Mouse (Mus musculus) hindbrain, postnatal 0 days (tissue): ENCODE results near the gene Fbxo6. TPM values are rescaled to one million over a fixed set of nuclear protein-coding genes. Genes with fewer than 3 reads are reported as not detected.

Source experiments
- ATAC-seq: fragments of 200-750 bp; cut with Nextera tagmentation; 2 replicates; pipeline ENCODE4 v1.8.0; 2017; ENCODE audit warnings: mild to moderate bottlenecking, moderate TSS enrichment, moderate library complexity
- DNase-seq: peaks from one replicate; pipeline ENCODE4 v3.0.0-alpha.2; 2015; ENCODE audit warnings: low spot score
- H3K27ac ChIP-seq: fragments of 300-500 bp; sonication (generic); 2 replicates; pipeline ENCODE4 v1.5.1; 2014; ENCODE audit warnings: mild to moderate bottlenecking
- H3K27me3 ChIP-seq: fragments of 300-500 bp; sonication (generic); 2 replicates; pipeline ENCODE4 v1.6.1; 2014; ENCODE audit warnings: low read length, mixed read lengths; ENCODE audit not compliant: insufficient read depth
- H3K36me3 ChIP-seq: fragments of 300-500 bp; sonication (generic); 2 replicates; pipeline ENCODE4 v1.6.1; 2014; ENCODE audit warnings: low read length, mixed read lengths; ENCODE audit not compliant: insufficient read depth
- H3K4me1 ChIP-seq: fragments of 300-500 bp; sonication (generic); 2 replicates; pipeline ENCODE4 v1.6.1; 2014; ENCODE audit warnings: antibody characterized with exemption, low read length, mixed read lengths; ENCODE audit not compliant: insufficient read depth
- H3K4me2 ChIP-seq: fragments of 300-500 bp; sonication (generic); 2 replicates; pipeline ENCODE4 v1.6.1; 2014; ENCODE audit warnings: low read depth, mild to moderate bottlenecking, low read length, moderate library complexity, mixed read lengths
- H3K4me3 ChIP-seq: fragments of 300-500 bp; sonication (generic); 2 replicates; pipeline ENCODE4 v1.5.1; 2014; ENCODE audit warnings: low read length
- H3K9ac ChIP-seq: fragments of 300-500 bp; sonication (generic); replicated peaks from 2 replicates; pipeline ENCODE4 v1.6.1; 2014; ENCODE audit warnings: mild to moderate bottlenecking, low read length, moderate library complexity, mixed read lengths
- H3K9me3 ChIP-seq: fragments of 300-500 bp; sonication (generic); 2 replicates; pipeline ENCODE4 v1.6.1; 2016; ENCODE audit warnings: low read length, mixed read lengths
- CTCF ChIP-seq: IDR thresholded peaks from 2 replicates; pipeline ENCODE4 v1.5.1; 2016; ENCODE audit warnings: antibody characterized with exemption, control low read depth, low read depth
- WGBS: fragments of 180-500 bp; shearing (Covaris S2); extraction: QIAGEN DNeasy Blood & Tissue Kit; methylation state at CpG from one replicate; pipeline ENCODE4 v1.1.7; 2014; 5-methylcytosine and 5-hydroxymethylcytosine counted together
- polyA plus RNA-seq: library from polyadenylated mRNA; unstranded; fragments of >200 nt; fragmentation: Nextera tagmentation; extraction: Ambion mirVana; gene quantifications from 2 replicates; pipeline ENCODE4 v1.2.1, GENCODE M21; 2015
- total RNA-seq: library from RNA; depleted of rRNA; stranded (reverse); fragments of >200 nt; gene quantifications from 2 replicates; pipeline ENCODE4 v1.2.3, GENCODE M21; 2014

The Fbxo6 gene
- total and polyA plus RNA-seq, 2 experiments from 2014 or later, result 24.0 to 36.3 TPM

DNA sequence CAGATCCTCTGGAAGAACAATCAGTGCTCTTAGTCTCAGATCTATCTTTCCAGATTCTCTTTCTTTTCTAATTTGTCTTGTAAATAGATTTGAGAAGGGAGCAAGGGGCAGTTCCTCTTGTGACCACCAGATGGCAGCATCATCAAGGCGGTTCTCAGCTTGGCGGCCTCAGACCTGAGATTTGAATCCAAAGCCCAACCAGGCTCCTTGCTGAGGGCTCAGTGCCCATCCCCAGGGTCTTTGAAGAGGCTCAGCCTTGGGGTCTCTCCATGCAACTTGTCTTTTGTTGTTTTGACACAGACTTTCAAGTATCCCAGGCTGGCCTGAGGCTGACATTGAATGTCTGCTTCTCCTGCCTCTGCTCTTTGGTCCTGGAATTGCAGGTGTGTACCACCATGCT lies 18.9 kb upstream of the Fbxo6 start:
- Histone ChIP-seq H3K4me3 (no peak overlapping the region), H3K4me2 (no peak overlapping the region), H3K9ac (no peak overlapping the region), H3K9me3 (no peaks in the 10 kb centered on the region), H3K27ac (no peak overlapping the region), H3K4me1 (peaks cover 10% of the 10 kb centered on the region), H3K36me3 (no peaks in the 10 kb centered on the region), H3K27me3 (peaks cover 11% of the 10 kb centered on the region; the same call in 1 of the 2 replicates)
- ATAC-seq, result no peak
- WGBS, result 0% methylated on average over 2 of the region's 2 CpGs
- DNase-seq, result peak; percentile 76
- peak; percentile 98 for TF ChIP-seq CTCF

DNA sequence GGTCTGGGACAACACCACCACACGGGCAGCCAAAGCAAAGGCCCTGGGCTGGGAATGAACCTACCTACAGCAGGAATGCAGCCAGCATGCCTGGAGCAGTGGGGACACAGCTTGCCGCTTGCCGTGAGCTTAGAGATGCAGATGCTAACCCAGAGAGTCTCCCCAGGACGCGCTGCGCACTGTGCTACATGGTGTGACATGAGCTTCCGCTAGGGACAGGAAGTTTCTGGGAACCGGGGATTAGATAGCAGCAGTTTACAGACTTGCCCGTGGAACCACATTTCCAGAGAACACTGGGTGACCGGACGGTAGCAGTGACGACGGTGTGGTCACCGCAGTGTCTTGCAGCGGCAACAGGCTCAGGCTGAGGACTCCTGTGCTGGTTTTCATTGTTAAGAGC lies 17.6 kb upstream of the Fbxo6 start:
- H3K4me2 ChIP-seq, result no peak overlapping the region
- DNase-seq (no peak), ATAC-seq (no peak)
- H3K27me3 ChIP-seq, result 0 out of 2 replicates have a peak, but pooled peaks cover 9% of the 10 kb centered on the region
- WGBS, result 24% methylated on average over 15 of the region's 15 CpGs
- TF ChIP-seq CTCF, result no peak
- H3K27ac ChIP-seq, result no peak overlapping the region
- H3K9ac ChIP-seq, result no peak overlapping the region
- H3K36me3 ChIP-seq, result no peaks in the 10 kb centered on the region
- H3K9me3 ChIP-seq, result no peaks in the 10 kb centered on the region
- H3K4me3 ChIP-seq, result no peak overlapping the region
- peaks cover 10% of the 10 kb centered on the region for H3K4me1 ChIP-seq

DNA sequence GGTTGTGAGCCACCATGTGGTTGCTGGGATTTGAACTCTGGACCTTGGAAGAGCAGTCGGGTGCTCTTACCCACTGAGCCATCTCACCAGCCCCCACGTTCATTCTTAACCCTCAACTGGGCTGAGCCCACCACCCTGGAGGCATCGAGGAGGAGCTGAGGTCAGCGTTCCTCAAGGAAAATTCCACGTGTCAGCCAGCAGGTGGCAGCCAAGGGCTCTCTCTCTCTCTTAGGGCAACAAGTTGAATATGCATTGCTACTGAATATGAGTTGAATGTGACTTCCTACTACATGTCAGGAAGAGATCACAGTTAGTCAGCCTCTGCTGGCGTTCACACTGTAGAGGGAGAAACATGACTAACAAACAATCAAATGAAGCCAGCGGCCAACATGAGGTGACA lies 16.3 kb upstream of the Fbxo6 start:
- WGBS, result 27% methylated on average over 7 of the region's 7 CpGs
- ATAC-seq (no peak), DNase-seq (peak; percentile 78)
- H3K9me3 ChIP-seq, result no peaks in the 10 kb centered on the region
- H3K36me3 ChIP-seq, result no peaks in the 10 kb centered on the region
- H3K4me2 ChIP-seq, result no peak overlapping the region
- no peak overlapping the region for H3K27ac ChIP-seq
- H3K27me3 ChIP-seq, result 0 out of 2 replicates have a peak, but pooled peaks cover 8% of the 10 kb centered on the region
- peak; percentile 87 for TF ChIP-seq CTCF
- no peak overlapping the region for H3K9ac ChIP-seq
- peaks cover 6% of the 10 kb centered on the region; the same call in 1 of the 2 replicates for H3K4me1 ChIP-seq
- no peak overlapping the region for H3K4me3 ChIP-seq

DNA sequence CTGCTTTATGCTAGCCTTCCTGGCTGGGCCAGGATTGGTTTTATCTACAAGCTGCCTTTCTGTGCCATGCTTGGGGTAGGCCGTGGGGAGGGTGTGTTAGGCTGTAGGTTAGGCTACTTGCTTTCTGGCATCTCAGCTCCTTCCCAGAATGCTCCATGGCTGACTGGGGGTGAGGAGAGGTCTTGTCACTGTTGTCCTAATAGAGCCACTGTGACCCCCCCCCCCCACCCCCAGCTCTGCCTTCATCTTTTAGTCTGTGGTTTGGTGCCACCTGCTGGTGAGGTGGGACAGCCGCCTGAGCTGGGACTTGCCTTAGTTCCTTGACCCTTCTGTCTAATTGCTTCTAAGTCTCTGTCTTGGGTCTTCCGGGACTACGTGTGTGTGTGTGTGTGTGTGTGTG lies 15.0 kb upstream of the Fbxo6 start:
- peak; percentile 16 for ATAC-seq
- TF ChIP-seq CTCF, result peak; percentile 72
- Histone ChIP-seq H3K27me3 (peaks cover 15% of the 10 kb centered on the region; the same call in 1 of the 2 replicates), H3K4me3 (no peak overlapping the region), H3K27ac (peak overlapping the region; percentile 76; the same call in 1 of the 2 replicates), H3K9me3 (no peaks in the 10 kb centered on the region), H3K4me1 (peaks cover 6% of the 10 kb centered on the region; the same call in 1 of the 2 replicates), H3K4me2 (peak overlapping the region; percentile 36; the same call in 1 of the 2 replicates), H3K36me3 (no peaks in the 10 kb centered on the region), H3K9ac (0 out of 2 replicates have a peak overlapping the region, but pooled peaks have one; percentile 3)
- WGBS, result 11% methylated on average over 4 of the region's 4 CpGs
- peak; percentile 80 for DNase-seq

DNA sequence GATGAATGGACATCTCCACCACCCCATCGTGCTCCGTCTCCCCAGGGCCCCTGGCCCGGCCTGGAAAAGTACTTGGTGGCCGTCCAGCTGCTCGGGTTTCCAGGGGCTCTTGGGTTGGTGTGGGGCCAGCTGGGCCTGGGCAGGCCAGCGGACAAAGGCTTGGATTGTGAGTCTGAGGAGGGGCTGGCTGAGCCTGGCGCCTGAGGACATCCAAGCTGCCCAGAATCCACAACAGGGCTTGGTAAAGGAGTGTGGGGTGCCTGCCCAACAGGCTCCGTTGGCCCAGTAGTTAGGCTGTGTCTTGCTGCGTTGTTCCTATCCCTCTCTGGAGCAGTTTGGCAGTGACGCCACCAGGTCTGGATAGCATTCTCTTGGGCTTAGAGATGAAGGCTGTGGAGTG lies 14.5 kb upstream of the Fbxo6 start:
- peaks cover 15% of the 10 kb centered on the region; the same call in 1 of the 2 replicates for H3K27me3 ChIP-seq
- 3% methylated on average over 10 of the region's 10 CpGs for WGBS
- no peak for TF ChIP-seq CTCF
- peak overlapping the region; percentile 76 for H3K27ac ChIP-seq
- H3K4me1 ChIP-seq, result peaks cover 6% of the 10 kb centered on the region; the same call in 1 of the 2 replicates
- no peaks in the 10 kb centered on the region for H3K9me3 ChIP-seq
- no peaks in the 10 kb centered on the region for H3K36me3 ChIP-seq
- DNase-seq (peak; percentile 87), ATAC-seq (peak; percentile 90)
- H3K4me2 ChIP-seq, result peak overlapping the region; percentile 36; the same call in 1 of the 2 replicates
- no peak overlapping the region for H3K4me3 ChIP-seq
- 0 out of 2 replicates have a peak overlapping the region, but pooled peaks have one; percentile 3 for H3K9ac ChIP-seq

DNA sequence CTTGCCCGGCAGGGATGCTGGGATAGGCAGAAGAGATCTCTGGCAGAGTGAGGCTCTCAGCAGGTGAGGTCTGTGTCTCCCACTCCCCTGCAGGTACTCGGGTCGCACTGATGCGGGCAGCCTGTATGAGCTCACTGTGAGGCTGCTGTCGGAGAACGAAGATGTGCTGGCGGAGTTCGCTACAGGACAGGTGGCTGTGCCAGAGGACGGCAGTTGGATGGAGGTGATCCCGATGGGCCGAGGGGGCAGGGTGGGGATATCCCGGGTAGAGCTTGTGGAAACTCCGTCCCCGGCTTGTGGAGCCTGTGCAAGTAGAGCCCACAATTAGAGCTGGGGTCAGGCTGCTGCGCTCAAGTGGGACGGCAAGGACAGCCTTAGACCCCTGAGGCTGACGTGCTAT lies 13.6 kb upstream of the Fbxo6 start:
- TF ChIP-seq CTCF, result no peak
- Histone ChIP-seq H3K9me3 (no peaks in the 10 kb centered on the region), H3K4me1 (peaks cover 6% of the 10 kb centered on the region; the same call in 1 of the 2 replicates), H3K36me3 (no peaks in the 10 kb centered on the region), H3K9ac (no peak overlapping the region), H3K27me3 (peaks cover 15% of the 10 kb centered on the region; the same call in 1 of the 2 replicates), H3K4me3 (no peak overlapping the region), H3K4me2 (peak overlapping the region; percentile 36), H3K27ac (peak overlapping the region; percentile 76)
- 10% methylated on average over 17 of the region's 17 CpGs for WGBS
- ATAC-seq (no peak), DNase-seq (no peak)

DNA sequence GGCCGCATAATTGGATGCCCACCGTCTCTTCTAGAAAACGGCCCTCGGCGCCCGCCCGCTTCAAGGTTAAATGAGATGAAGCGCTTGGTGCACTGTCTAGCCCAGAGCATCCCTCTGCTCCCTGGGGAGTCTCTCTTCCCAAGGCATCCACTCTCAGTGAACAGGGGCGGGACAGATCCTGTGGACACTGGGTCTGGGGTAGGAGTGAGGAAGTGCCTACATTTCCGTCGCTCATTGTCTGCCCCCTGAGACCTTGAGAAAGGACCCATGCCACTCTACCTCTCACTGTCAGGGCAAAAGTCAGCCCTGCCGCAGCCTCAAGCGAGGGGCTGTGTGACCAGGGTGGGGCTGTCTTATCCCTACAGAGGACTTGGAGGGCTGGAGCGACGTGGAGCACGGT lies 12.5 kb upstream of the Fbxo6 start:
- peaks cover 15% of the 10 kb centered on the region; the same call in 1 of the 2 replicates for H3K27me3 ChIP-seq
- no peak for TF ChIP-seq CTCF
- peaks cover 6% of the 10 kb centered on the region; the same call in 1 of the 2 replicates for H3K4me1 ChIP-seq
- no peaks in the 10 kb centered on the region for H3K9me3 ChIP-seq
- no peak for DNase-seq
- no peaks in the 10 kb centered on the region for H3K36me3 ChIP-seq
- no peak for ATAC-seq
- H3K27ac ChIP-seq, result no peak overlapping the region
- WGBS, result 4% methylated on average over 16 of the region's 16 CpGs
- no peak overlapping the region for H3K9ac ChIP-seq
- peak overlapping the region; percentile 25 for H3K4me3 ChIP-seq
- peak overlapping the region; percentile 58 for H3K4me2 ChIP-seq
